37 mouse cellular contexts compared by ENCODE assay signal in the genomic region with DNA sequence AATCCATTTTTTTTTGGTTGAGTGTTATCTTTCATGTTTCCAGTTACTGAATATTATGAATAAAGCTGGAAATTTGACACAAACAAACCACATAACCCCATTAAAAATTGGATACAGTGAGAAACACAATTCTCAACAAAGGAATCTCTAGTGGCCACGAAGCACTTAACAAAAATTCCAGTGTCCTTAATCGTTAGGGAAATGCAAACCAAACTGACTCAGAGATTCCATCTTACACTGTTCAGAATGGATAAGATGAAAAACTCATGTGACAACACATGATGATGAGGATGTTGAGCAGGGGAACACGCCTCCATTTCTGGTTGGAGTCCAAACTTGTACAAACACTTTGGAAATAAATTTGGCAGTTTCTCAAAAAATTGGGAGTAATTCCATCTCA. TPM values are rescaled to one million over a fixed set of nuclear protein-coding genes. Genes with fewer than 3 reads are reported as not detected.
"Had no signal": no experiment of that assay in that cellular context is flagged by ENCODE, and none has a peak within 500 bp of the region (broad histone marks: within the 10 kb centered on the region; RNA-seq: fewer than 3 reads in every experiment).

No protein-coding gene starts in this region.

- H3K4me2 ChIP-seq: embryonic facial prominence, embryonic 12.5 days; embryonic facial prominence, embryonic 13.5 days; embryonic facial prominence, embryonic 15.5 days; forebrain, embryonic 12.5 days; forebrain, embryonic 13.5 days; forebrain, embryonic 15.5 days had no signal

- H3K9ac ChIP-seq: embryonic facial prominence, embryonic 12.5 days; embryonic facial prominence, embryonic 13.5 days; embryonic facial prominence, embryonic 15.5 days; forebrain, embryonic 12.5 days; forebrain, embryonic 13.5 days; forebrain, embryonic 15.5 days; forebrain, postnatal 0 days had no signal

- DNase-seq: cerebellum, adult 9-10 months; cerebellum, adult 9-11 months; cerebellum, postnatal 10 days; cerebellum, postnatal 14 days; cerebellum, postnatal 25 days; cerebellum, postnatal 36 days; embryo, embryonic 11 days; forebrain, postnatal 0 days; gastrocnemius, adult 2 months; gastrocnemius, postnatal 10 days; gastrocnemius, postnatal 14 days; gastrocnemius, postnatal 25 days; gastrocnemius, postnatal 36 days; heart, adult 11 months; heart, adult 18-20 months; heart, adult 2 months had no signal

- H3K36me3 ChIP-seq: embryonic facial prominence, embryonic 10.5 days; embryonic facial prominence, embryonic 12.5 days; embryonic facial prominence, embryonic 13.5 days; embryonic facial prominence, embryonic 15.5 days; forebrain, embryonic 10.5 days; forebrain, embryonic 12.5 days; forebrain, embryonic 15.5 days had no signal

- ATAC-seq: forebrain, embryonic 13.5 days; forebrain, embryonic 14.5 days; forebrain, embryonic 15.5 days; forebrain, embryonic 16.5 days; forebrain, postnatal 0 days had no signal

- H3K9me3 ChIP-seq: embryonic facial prominence, embryonic 10.5 days; embryonic facial prominence, embryonic 12.5 days; embryonic facial prominence, embryonic 13.5 days; embryonic facial prominence, embryonic 15.5 days; forebrain, embryonic 10.5 days; forebrain, embryonic 12.5 days; forebrain, embryonic 13.5 days; forebrain, embryonic 15.5 days had no signal

- H3K27ac ChIP-seq: embryonic facial prominence, embryonic 10.5 days; embryonic facial prominence, embryonic 12.5 days; embryonic facial prominence, embryonic 13.5 days; embryonic facial prominence, embryonic 15.5 days; forebrain, embryonic 10.5 days; forebrain, embryonic 12.5 days; forebrain, embryonic 13.5 days; forebrain, embryonic 15.5 days; gastrocnemius, adult 2 months; heart, adult 2 months had no signal

- H3K4me1 ChIP-seq: embryonic facial prominence, embryonic 10.5 days; embryonic facial prominence, embryonic 12.5 days; embryonic facial prominence, embryonic 13.5 days; embryonic facial prominence, embryonic 15.5 days; forebrain, embryonic 10.5 days; forebrain, embryonic 12.5 days; forebrain, embryonic 13.5 days; forebrain, embryonic 15.5 days had no signal

- H3K4me3 ChIP-seq: embryonic facial prominence, embryonic 10.5 days; embryonic facial prominence, embryonic 12.5 days; embryonic facial prominence, embryonic 13.5 days; embryonic facial prominence, embryonic 15.5 days; erythroblast, embryonic 14.5 days; forebrain, embryonic 10.5 days; forebrain, embryonic 12.5 days; forebrain, embryonic 13.5 days; forebrain, embryonic 15.5 days; gastrocnemius, adult 2 months; heart, adult 2 months had no signal

- H3K27me3 ChIP-seq: embryonic facial prominence, embryonic 12.5 days; embryonic facial prominence, embryonic 13.5 days; embryonic facial prominence, embryonic 15.5 days; forebrain, embryonic 12.5 days; forebrain, embryonic 13.5 days; forebrain, embryonic 15.5 days had no signal

RNA-seq across cellular contexts. Expression of a gene that starts 57.3 kb away (rescaled TPM):
- total RNA-seq: common myeloid progenitor, adult 5-6 weeks; gastrocnemius, adult 18-20 months; gastrocnemius, adult 2 months; gastrocnemius, adult 8-10 months; gastrocnemius, postnatal 10 days; gastrocnemius, postnatal 14 days; gastrocnemius, postnatal 25 days; gastrocnemius, postnatal 36 days; gastrocnemius, postnatal 4 days; granulocyte monocyte progenitor cell, adult 5-6 weeks; heart, adult 18-20 months; heart, adult 2 months; heart, adult 8-10 months had no signal
- polyA plus RNA-seq: embryonic facial prominence, embryonic 10.5 days; embryonic facial prominence, embryonic 11.5 days; embryonic facial prominence, embryonic 12.5 days; embryonic facial prominence, embryonic 13.5 days; embryonic facial prominence, embryonic 14.5 days; embryonic facial prominence, embryonic 15.5 days; erythroblast, embryonic 14.5 days; forebrain, embryonic 10.5 days; forebrain, embryonic 11.5 days; forebrain, embryonic 12.5 days; forebrain, embryonic 14.5 days; forebrain, embryonic 15.5 days; gonadal fat pad, adult 2 months; heart, adult 2 months had no signal
